Mouse (Mus musculus) mouse trophoblast stem cell (cell line): ENCODE results near the gene Pfkm.

Source experiments
- in situ Hi-C, 2 experiments: fragments of 300-500 bp; cut with MseI, MboI; formaldehyde crosslinking; loops; 2 replicates in 1 of 2; 3 replicates in 1 of 2; pipeline ENCODE4 v1.15.1; 2025

Pfkm gene

GRCm38 (mm10) chr15:98139763-98140162 lies 47.4 kb downstream of the Pfkm start:
- in situ Hi-C loops = no loop called here

- in situ Hi-C loops = no loop called here
These were observed 48.4 kb downstream of the Pfkm start for GRCm38 (mm10) chr15:98140809-98141208.

GRCm38 (mm10) chr15:98142515-98142914 lies 50.1 kb downstream of the Pfkm start:
- in situ Hi-C loops = no loop called here

GRCm38 (mm10) chr15:98144861-98145507 lies 52.6 kb downstream of the Pfkm start:
- in situ Hi-C loops = no loop called here

GRCm38 (mm10) chr15:98145559-98146181 lies 53.3 kb downstream of the Pfkm start:
- in situ Hi-C loops = no loop called here

GRCm38 (mm10) chr15:98148356-98148755 lies 56.0 kb downstream of the Pfkm start:
- in situ Hi-C loops = no loop called here

GRCm38 (mm10) chr15:98149166-98149602 lies 56.8 kb downstream of the Pfkm start:
- in situ Hi-C loops = no loop called here

GRCm38 (mm10) chr15:98152916-98153315 lies 60.5 kb downstream of the Pfkm start:
- in situ Hi-C loops = loop anchor here in 1 of 2 experiments (5.0 kb wide), 1 partner anchor 66 kb away; no protein-coding TSS in a partner anchor

- in situ Hi-C loops = loop anchor here in 1 of 2 experiments (5.0 kb wide), 1 partner anchor 66 kb away; no protein-coding TSS in a partner anchor
These were observed 61.2 kb downstream of the Pfkm start for GRCm38 (mm10) chr15:98153625-98154024.

- in situ Hi-C loops = loop anchor here in 1 of 2 experiments (5.0 kb wide), 1 partner anchor 67 kb away; no protein-coding TSS in a partner anchor
These were observed 61.8 kb downstream of the Pfkm start for GRCm38 (mm10) chr15:98154146-98154545.

- in situ Hi-C loops = loop anchor here in 1 of 2 experiments (5.0 kb wide), 1 partner anchor 67 kb away; no protein-coding TSS in a partner anchor
These were observed 62.2 kb downstream of the Pfkm start for GRCm38 (mm10) chr15:98154631-98155030.

- in situ Hi-C loops = no loop called here
These were observed 62.9 kb downstream of the Pfkm start for GRCm38 (mm10) chr15:98155272-98155671.

GRCm38 (mm10) chr15:98155944-98156343 lies 63.6 kb downstream of the Pfkm start:
- in situ Hi-C loops = no loop called here

GRCm38 (mm10) chr15:98157253-98157652 lies 64.9 kb downstream of the Pfkm start:
- in situ Hi-C loops = no loop called here

GRCm38 (mm10) chr15:98161026-98161805 lies 68.8 kb downstream of the Pfkm start:
- in situ Hi-C loops = no loop called here

- in situ Hi-C loops = no loop called here
These were observed 70.2 kb downstream of the Pfkm start for GRCm38 (mm10) chr15:98162561-98162960.

- in situ Hi-C loops = no loop called here
These were observed 73.1 kb downstream of the Pfkm start, which contains the start of gene Asb8 for GRCm38 (mm10) chr15:98165525-98165924. TSS of gene Asb8 (minus strand) at chr15:98165625.

GRCm38 (mm10) chr15:98166963-98167644 lies 74.7 kb downstream of the Pfkm start, which contains the start of gene Ccdc184:
TSS of gene Ccdc184 (plus strand) at chr15:98167158.
- in situ Hi-C loops = no loop called here

- in situ Hi-C loops = no loop called here
These were observed 75.5 kb downstream of the Pfkm start for GRCm38 (mm10) chr15:98167645-98168621.

- in situ Hi-C loops = no loop called here
These were observed 76.2 kb downstream of the Pfkm start for GRCm38 (mm10) chr15:98168622-98169004.
